Mouse (Mus musculus) CD4-positive, CD25-positive, alpha-beta regulatory T cell, adult 2 months (primary cell): Measurements from ENCODE around the gene Rnf41.

Source experiments
- DNase-seq: peaks from one replicate; pipeline ENCODE4 v3.0.0-alpha.2; 2012; ENCODE audit warnings: low read depth, low spot score

The Rnf41 gene

DNA sequence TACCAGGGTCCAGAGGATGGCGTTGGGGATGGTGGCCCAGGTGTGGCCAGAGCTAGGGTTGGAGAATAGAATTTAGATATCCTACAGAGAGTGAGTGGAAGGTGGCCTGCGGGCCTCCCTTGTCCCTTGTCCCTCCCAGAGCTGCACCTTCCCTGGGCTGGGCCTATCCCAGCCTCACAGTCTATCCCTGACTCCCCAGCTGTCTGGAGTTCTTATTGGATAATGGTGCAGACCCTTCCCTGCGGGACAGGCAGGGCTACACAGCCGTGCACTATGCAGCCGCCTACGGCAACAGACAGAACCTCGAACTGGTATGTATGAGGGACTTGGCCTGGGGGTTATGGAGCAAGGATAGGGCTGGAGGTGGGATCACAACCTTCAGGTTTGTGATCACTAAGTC, 25.6 kb upstream of the Rnf41 start:
- DNase-seq: no peak

- DNase-seq: no peak
Observed at GRCm38 (mm10) chr10:128388941-128389340, 22.5 kb upstream of the Rnf41 start.

DNA sequence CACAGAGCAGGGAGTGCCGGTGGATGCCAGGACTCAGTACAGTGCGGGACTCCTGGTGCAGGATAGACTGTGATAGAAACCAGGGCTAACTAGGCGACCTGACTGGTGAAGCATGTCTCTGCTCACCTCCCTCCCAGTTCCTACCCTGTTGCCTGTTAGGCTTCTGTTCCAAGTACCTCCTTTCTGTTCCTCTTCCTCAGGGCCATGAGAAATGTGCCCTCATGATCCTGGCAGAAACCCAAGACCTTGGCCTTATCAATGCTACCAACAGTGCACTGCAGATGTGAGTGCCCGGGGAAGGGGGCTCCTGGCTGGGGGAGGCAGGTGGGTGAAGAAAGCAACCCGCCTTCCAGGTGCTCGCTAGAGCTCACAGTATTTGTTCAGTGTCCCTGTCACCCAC, 21.9 kb upstream of the Rnf41 start:
- DNase-seq: no peak

DNA sequence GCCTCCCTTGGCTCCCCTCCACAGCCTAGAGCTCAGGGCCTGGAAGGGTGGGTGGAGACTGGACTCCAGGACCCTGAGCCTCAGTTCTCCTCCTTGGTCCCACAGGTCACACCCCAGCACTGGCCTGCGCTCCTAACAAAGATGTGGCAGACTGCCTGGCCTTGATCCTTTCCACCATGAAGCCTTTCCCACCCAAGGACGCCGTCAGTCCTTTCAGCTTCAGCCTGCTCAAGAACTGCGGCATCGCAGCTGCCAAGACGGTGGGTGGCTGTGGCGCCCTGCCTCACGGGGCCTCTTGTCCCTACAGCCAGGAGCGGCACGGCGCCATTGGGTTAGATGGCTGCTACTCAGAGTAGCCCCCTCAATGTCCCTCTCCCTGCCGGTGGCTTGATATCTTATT, 21.1 kb upstream of the Rnf41 start:
- no peak for DNase-seq

- DNase-seq: no peak
Observed at GRCm38 (mm10) chr10:128391850-128392249, 19.6 kb upstream of the Rnf41 start.

GRCm38 (mm10) chr10:128396017-128396673, 15.3 kb upstream of the Rnf41 start:
- DNase-seq: no peak

- DNase-seq: no peak
Observed at GRCm38 (mm10) chr10:128396716-128397264, 14.7 kb upstream of the Rnf41 start.

DNA sequence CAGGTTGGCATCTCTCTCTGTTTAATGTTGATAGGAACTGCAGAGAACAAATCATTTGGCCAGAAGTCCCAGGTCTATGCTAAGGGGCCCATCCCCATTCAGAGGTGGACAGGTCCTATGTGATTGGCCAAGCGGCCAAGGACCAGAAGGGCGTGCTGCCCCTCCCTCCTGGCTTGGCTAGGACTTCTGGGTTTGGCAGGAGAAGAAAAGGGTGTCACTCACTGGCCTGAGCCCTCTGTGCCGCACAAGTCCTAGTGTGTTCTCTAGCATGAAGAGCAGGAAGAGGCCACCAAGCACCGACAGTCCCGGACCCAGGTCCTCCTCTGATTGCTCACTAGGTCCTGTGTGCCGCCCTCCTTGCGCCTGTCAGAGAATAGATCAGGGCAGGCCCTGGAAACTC, 14.0 kb upstream of the Rnf41 start:
- no peak for DNase-seq

DNA sequence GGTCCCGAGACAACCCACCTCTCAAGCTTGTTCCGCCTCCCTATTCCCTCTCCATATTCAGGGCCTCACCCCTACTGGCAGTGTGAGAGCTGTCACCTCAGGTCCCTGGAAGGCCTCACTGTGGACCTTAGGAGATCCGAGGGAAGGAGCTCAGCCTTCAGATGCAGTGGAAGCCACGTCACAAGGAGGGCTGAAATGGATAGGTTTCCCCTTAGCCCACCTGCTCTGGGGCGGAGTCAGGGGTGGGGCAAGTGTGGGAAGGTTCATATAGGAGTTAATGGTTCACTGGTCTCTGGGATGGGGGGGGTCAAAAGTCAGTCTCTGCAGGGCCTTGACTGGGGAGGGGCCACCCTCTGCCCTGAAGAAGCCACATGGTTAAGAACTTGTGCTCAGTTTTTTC, 11.1 kb upstream of the Rnf41 start:
- no peak for DNase-seq

DNA sequence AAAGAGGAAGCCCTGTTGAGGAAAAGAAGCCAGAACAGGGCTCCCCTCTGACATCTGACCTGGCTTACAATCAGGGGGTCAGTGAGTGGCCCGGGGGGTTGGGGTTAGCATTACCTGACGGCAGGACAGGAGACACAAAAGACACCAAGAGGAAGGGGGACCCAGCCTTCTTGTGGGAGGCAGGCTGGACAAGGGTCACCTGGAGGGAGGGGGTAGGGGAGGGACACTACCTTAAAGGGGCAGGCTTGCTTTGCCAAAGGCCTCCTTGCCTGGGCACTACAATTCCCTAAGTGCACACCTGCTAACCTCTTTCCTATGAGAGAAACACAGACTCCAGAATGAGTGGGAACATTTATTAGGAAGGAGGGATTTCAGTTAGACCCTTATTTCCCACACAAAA, 10.4 kb upstream of the Rnf41 start, which contains the start of gene Slc39a5:
Slc39a5 (minus strand) TSS at position 174 of the 400 bp plus-strand sequence.
- no peak for DNase-seq

DNA sequence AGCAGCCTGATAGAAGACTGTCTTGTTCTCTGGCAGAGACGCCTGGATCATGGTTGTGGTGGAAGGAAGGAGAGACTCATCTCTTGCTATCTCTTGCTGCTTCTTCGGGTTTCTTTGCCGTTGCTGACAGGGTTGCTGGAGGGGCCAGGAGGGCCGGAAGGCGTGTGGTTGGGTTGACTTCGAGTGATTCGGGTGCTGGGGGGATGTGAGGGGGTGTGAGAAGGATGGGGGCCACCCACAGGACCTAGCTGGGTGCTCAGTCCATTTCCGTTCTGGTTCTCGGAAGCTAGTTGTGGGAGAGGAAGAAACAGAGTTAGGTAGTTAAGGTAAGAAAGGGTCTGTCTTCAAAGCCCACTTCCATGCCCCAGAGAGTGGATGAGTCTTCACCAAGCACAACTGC, 9.8 kb upstream of the Rnf41 start:
- DNase-seq: peak; percentile 38

DNA sequence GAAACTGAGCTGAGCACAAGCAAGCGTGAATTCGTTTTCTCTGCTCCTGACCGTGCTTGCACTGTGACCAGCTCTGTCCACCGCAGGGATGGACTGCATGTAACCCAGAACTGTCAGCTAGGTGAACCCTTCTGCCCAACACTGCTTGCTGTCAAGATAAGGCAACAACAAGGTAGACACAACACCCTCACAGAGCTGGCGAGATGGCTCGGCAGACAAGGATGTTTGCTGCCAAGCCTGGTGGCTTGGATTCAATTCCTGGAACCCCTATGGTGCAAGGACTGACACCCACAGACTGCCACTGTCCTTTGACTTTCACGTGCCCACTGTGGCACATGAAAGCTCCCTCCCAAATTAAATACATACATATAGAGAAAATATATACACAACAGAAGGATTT, 7.5 kb upstream of the Rnf41 start:
- no peak for DNase-seq

DNA sequence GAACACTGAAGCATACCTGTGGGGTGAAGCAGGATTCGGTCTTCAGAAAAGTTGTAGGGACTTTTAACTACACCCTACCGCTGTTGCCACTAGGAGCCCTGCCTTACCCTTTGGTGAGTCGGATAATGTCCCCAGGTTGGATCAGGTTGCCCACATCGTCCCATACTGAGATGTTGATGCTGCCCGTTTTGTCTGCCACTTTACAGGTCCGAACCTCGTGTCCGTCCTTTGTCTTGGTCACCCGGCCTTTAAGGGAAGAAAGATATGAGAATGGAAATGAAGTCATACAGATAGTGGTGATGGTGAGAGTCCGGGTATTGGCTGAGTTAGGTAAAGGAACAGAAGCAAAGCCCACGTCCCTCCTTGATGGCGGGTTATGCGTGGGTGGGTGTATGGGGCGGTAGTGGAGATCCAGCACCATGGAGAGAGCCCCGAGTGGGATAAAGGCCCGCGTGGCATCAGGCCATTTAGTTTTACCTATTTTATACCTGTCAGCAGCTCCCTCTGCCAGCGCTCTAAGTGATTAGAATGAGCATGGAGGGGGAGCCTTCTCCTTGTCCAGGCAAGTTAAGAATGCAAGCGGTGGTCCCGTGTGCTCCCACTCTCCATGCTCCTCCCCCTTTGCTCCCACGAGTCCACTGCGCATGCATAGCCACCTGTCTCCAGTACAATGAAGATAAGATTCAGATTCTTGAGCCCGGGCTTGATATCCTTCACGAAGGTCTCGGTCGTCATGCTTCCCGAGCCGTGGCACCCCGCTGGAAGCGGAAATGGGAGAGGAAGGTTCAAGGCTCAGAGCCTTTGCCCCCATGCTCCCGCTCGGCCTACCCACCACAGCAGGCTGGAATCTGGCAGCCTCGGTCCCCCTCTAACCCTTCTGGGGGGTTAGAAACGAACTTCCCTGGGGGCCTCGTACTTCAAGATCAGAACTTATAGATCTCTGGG, 2.6 kb upstream of the Rnf41 start:
- peak; percentile 45 for DNase-seq

DNA sequence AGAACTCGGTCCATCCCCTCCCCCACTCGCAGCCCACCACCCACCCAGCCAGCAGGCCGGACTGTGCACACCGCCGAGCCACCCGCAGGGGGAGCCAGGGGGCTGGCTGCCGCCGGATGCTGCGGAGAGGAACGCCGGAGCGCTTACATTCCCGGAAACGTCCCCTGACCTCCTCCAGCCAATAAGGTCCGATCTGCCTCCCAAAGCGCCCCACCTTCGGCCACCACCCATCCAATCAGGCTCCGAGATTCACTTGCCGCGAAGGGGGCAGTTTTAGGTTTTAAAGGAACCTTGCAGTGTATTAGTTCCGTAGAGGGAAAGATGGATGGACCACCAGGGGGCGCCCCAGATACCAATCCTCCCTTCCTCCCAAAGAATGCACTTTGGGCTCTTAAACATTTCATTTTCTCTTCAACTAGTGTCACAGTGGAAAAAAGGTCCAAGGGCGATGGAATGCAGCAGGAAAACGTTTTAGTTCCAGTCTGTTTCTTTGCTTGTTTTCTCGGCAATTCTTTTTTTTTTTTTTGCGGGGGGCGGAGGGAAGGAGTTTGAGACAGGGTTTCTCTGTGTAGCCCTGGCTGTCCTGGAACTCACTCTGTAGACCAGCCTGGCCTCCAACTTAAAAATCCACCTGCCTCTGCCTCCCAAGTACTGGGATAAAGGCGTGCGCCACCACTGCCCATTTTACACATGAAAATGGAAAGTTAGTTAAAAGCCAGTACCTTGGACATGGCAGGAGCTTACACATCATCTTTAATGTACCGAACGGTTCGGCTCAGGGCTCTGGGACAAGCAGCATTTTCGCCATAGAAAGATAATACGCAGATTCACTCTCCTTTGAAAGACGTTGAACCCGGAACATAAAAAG, 1.5 kb upstream of the Rnf41 start:
- peak; percentile 97 for DNase-seq

DNA sequence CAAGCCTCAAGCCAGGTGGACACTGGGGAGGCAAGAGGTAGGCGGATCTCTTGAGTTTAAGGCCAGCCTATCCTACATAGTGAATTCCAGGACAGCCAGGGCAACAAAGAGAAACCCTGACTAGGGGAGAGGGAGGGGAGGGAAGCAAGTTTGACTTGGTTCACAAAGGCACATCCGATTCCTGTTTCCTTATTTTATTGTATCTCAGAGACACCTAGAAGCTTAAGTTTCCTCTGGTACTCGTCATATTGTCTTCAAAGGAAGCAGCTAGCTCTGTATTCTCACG, 954 bp upstream of the Rnf41 start:
- DNase-seq: peak; percentile 43

GRCm38 (mm10) chr10:128412055-128412381, 561 bp downstream of the Rnf41 start:
- DNase-seq: no peak

GRCm38 (mm10) chr10:128412558-128412957, 1.1 kb downstream of the Rnf41 start:
- no peak for DNase-seq

DNA sequence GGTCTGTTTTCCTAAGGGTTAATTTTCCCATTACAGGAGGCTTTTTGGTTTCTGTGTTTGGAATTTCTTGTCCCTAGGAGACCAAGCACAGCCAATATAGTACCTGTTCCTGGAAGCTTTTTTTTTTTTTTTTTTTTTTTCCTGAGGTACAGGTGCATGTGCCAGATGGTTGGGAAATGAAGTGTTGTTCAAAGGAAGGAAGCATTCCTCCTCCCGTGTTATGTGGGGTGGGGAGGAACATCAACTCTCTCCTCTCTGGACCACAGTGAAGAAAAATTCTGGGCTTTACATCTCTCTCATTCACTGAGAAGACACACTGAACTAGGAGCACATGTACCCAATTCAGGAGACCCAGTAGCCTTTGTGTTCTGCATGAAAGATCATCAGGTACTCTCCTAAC, 1.6 kb downstream of the Rnf41 start:
- no peak for DNase-seq

- no peak for DNase-seq
Observed at GRCm38 (mm10) chr10:128414848-128415247, 3.4 kb downstream of the Rnf41 start.

- DNase-seq: no peak
Observed at GRCm38 (mm10) chr10:128422426-128422825, 11.0 kb downstream of the Rnf41 start.

DNA sequence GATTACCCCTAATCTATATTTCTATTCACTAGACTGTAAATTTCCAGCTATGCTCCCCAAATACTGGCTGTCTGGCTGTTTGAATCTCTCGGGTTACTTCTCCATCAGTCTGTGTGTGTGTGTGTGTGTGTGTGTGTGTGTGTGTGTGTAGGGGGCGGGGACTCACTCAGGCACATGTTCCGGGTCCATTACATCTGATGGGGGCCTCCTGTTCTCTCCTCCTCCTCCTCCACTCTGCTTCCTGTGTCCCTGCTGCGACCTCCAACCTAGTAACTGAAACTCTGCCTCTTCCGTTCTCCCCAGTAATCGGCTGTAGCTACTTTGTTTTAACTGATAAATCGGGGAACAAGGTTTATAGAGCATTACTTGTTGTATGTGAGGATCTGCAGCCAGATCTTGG, 13.1 kb downstream of the Rnf41 start:
- peak; percentile 67 for DNase-seq

DNA sequence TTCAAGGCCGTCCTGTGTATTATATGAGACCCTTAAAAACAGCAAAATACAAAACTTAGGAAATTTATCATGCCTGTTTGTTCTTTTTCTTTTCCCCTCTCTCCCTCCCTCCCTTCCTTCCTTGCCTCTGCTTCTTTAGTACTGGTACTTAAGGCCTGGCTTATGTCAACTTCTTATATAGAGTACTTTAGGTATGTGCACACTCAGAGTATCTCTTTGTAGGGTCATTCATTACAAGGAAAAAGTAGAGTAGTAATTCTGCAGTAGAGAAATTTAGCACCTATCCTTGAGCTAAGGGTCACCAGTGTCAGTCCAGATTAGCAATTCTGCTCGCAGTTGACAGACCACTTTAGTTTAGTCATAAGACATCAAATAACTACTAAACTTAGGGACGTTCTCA, 13.8 kb downstream of the Rnf41 start:
- DNase-seq: no peak
